Comparison of ENCODE assay signal across 11 mouse cellular contexts in genomic region chr10:125324149-125324834, GRCm38 (mm10).
DNase-seq lines count a peak whose midpoint lies in the region; ATAC-seq and TF ChIP-seq lines count a peak whose summit lies in the region.
"Had no signal": no experiment of that assay in that cellular context is flagged by ENCODE, and none has a peak within 500 bp of the region (broad histone marks: within the 10 kb centered on the region; RNA-seq: fewer than 3 reads in every experiment).

No protein-coding gene starts in this region.

- no peak for TF ChIP-seq CTCF in brain, embryonic 14.5 days (IDR thresholded peaks at IDR 0.05; ENCODE audit: borderline replicate concordance, extremely low read depth, insufficient read depth, insufficient read length)

- no peak overlapping the region for H3K9ac ChIP-seq in forebrain, embryonic 12.5 days
- H3K9ac ChIP-seq: midbrain, embryonic 12.5 days had no signal

- intact Hi-C loops in left cerebral cortex, postnatal 4 days (cut with DNase I) = no loop called here

- TF ChIP-seq POLR2A in brain, embryonic 14.5 days (IDR thresholded peaks at IDR 0.05; ENCODE audit: borderline replicate concordance, extremely low read depth, insufficient read depth, insufficient read length, poor library complexity, severe bottlenecking) = no peak

- H3K9me3 ChIP-seq in forebrain, embryonic 12.5 days = no peaks in the 10 kb centered on the region
- no peaks in the 10 kb centered on the region for H3K9me3 ChIP-seq in forebrain, embryonic 10.5 days
- H3K9me3 ChIP-seq: midbrain, embryonic 12.5 days had no signal

- WGBS in forebrain, embryonic 12.5 days = 86% methylated on average over 13 of the region's 13 CpGs
- 89% methylated on average over 13 of the region's 13 CpGs for WGBS in forebrain, embryonic 10.5 days

- no peak overlapping the region for H3K4me2 ChIP-seq in forebrain, embryonic 12.5 days
- H3K4me2 ChIP-seq: midbrain, embryonic 12.5 days had no signal

- H3K4me3 ChIP-seq in forebrain, embryonic 12.5 days (replicated peaks) = no peak overlapping the region
- no peak overlapping the region for H3K4me3 ChIP-seq in forebrain, embryonic 10.5 days
- H3K4me3 ChIP-seq: midbrain, embryonic 12.5 days had no signal

- H3K36me3 ChIP-seq in forebrain, embryonic 12.5 days (replicated peaks) = no peaks in the 10 kb centered on the region
- no peaks in the 10 kb centered on the region for H3K36me3 ChIP-seq in forebrain, embryonic 10.5 days (replicated peaks)
- H3K36me3 ChIP-seq: midbrain, embryonic 12.5 days had no signal

- H3K27me3 ChIP-seq in forebrain, embryonic 12.5 days = no peaks in the 10 kb centered on the region
- no peaks in the 10 kb centered on the region for H3K27me3 ChIP-seq in forebrain, embryonic 10.5 days (ENCODE audit: poor library complexity, severe bottlenecking)
- H3K27me3 ChIP-seq: midbrain, embryonic 12.5 days had no signal

- no peak for DNase-seq in forebrain, embryonic 10.5 days (ENCODE audit: extremely low spot score, low spot score)
- DNase-seq in left cerebral cortex, postnatal 4 days = peak; percentile 35
- no peak for DNase-seq in left cerebral cortex, adult 18-20 months (ENCODE audit: low spot score in 2 of 2)
- peak; percentile 74 for DNase-seq in brain, embryonic 14.5 days (ENCODE audit: low read depth)
- DNase-seq in spleen, postnatal 10 days (ENCODE audit: low spot score in 2 of 2) = no peak
- DNase-seq in Muller cell, postnatal 12 days (ENCODE audit: inconsistent ontology term) = no peak
- DNase-seq: heart, postnatal 4 days; kidney, adult 9 months had no signal

- H3K27ac ChIP-seq in forebrain, embryonic 12.5 days = 0 out of 2 replicates have a peak overlapping the region, but pooled peaks have one; percentile 25
- H3K27ac ChIP-seq in forebrain, embryonic 10.5 days = no peak overlapping the region
- H3K27ac ChIP-seq: midbrain, embryonic 12.5 days had no signal

- peaks cover 10% of the 10 kb centered on the region for H3K4me1 ChIP-seq in forebrain, embryonic 12.5 days
- H3K4me1 ChIP-seq in forebrain, embryonic 10.5 days = peaks cover 12% of the 10 kb centered on the region

- no peak for ATAC-seq in forebrain, embryonic 12.5 days (ENCODE audit: low FRiP score)
- ATAC-seq in megakaryocyte, adult 5-6 weeks (ENCODE audit: poor library complexity, severe bottlenecking) = peak; percentile 49

Comparison
In these comparisons a context has a peak if more than half of its experiments do, and no peak if none do; other contexts are left out.
1. DNase-seq: peak in left cerebral cortex, postnatal 4 days (single experiment) and brain, embryonic 14.5 days (single experiment); none in forebrain, embryonic 10.5 days (single experiment), left cerebral cortex, adult 18-20 months (0 of 2), spleen, postnatal 10 days (0 of 2) and Muller cell, postnatal 12 days (single experiment).